Mouse (Mus musculus) midbrain, embryonic 13.5 days (tissue): ENCODE data around the gene Accs. TPM values are rescaled to one million over a fixed set of nuclear protein-coding genes. Genes with fewer than 3 reads are reported as not detected.

ENCODE experiments used
- ATAC-seq: fragments of 200-750 bp; cut with Nextera tagmentation; 2 replicates; pipeline ENCODE4 v1.8.0; 2017; ENCODE audit warnings: mild to moderate bottlenecking, moderate TSS enrichment, moderate library complexity
- H3K27ac ChIP-seq: fragments of 300-500 bp; sonication (generic); 2 replicates; pipeline ENCODE4 v1.5.1; 2015; ENCODE audit warnings: inconsistent platforms, mild to moderate bottlenecking, moderate library complexity
- H3K27me3 ChIP-seq: fragments of 300-500 bp; sonication (generic); 2 replicates; pipeline ENCODE4 v1.6.1; 2015; ENCODE audit warnings: mild to moderate bottlenecking, inconsistent platforms
- H3K36me3 ChIP-seq: fragments of 300-500 bp; sonication (generic); 2 replicates; pipeline ENCODE4 v1.6.1; 2015; ENCODE audit warnings: mild to moderate bottlenecking, inconsistent platforms
- H3K4me1 ChIP-seq: fragments of 300-500 bp; sonication (generic); replicated peaks from 2 replicates; pipeline ENCODE4 v1.6.1; 2015; ENCODE audit warnings: inconsistent platforms
- H3K4me2 ChIP-seq: fragments of 300-500 bp; sonication (generic); replicated peaks from 2 replicates; pipeline ENCODE4 v1.6.1; 2015; ENCODE audit warnings: moderate library complexity, mild to moderate bottlenecking, inconsistent platforms
- H3K4me3 ChIP-seq: fragments of 300-500 bp; sonication (generic); replicated peaks from 2 replicates; pipeline ENCODE4 v1.5.1; 2015; ENCODE audit warnings: mild to moderate bottlenecking, inconsistent platforms
- H3K9ac ChIP-seq: fragments of 300-500 bp; sonication (generic); replicated peaks from 2 replicates; pipeline ENCODE4 v1.6.1; 2015; ENCODE audit warnings: mild to moderate bottlenecking, inconsistent platforms
- H3K9me3 ChIP-seq: fragments of 300-500 bp; sonication (generic); 2 replicates; pipeline ENCODE4 v1.6.1; 2016; ENCODE audit warnings: mild to moderate bottlenecking, inconsistent platforms
- WGBS: fragments of 180-500 bp; shearing (Covaris S2); methylation state at CpG from one replicate; pipeline ENCODE4 v1.1.7; 2015; 5-methylcytosine and 5-hydroxymethylcytosine counted together
- polyA plus RNA-seq: library from polyadenylated mRNA; unstranded; fragments of >200 nt; fragmentation: Nextera tagmentation; extraction: Ambion mirVana; gene quantifications from 2 replicates; pipeline ENCODE4 v1.2.1, GENCODE M21; 2015

Gene Accs
- 6.8 and 7.1 TPM in 2 replicates for polyA plus RNA-seq

DNA sequence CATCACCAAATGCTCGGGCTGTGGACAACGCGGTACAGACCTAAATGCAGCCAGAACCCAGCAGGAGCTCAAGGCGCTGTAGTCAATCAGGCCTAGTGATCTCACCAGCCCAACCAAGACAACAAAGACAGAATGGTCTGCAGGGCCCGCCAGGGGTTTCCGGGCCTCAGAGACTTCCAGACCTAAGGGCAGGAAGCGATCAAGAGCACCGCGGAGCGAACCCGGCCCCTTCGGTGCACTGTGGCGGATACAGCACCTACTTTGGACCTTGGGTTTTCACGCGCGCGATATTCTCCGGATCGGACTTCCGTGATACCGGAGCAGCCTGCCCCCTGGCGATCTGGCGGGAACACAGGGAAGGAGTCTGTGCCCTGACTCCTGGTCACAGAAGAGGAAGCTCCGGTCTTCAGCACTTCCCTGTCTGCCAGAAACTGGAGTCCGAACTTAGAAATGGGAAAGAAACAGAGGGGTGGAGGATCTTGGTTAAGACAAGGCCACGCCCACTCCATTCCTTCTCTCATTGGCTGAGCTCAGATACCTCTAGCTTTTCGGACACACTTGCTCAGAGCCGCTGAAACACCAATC, at the start of gene Accs:
Gene Accs, minus strand, starts transcription at position 439 of the 585 bp plus-strand sequence.
- under 1% methylated on average over 28 of the region's 28 CpGs for WGBS
- H3K27me3 ChIP-seq = 0 out of 2 replicates have a peak, but pooled peaks cover 4% of the 10 kb centered on the region
- H3K4me1 ChIP-seq = peaks cover 15% of the 10 kb centered on the region
- no peaks in the 10 kb centered on the region for H3K9me3 ChIP-seq
- H3K36me3 ChIP-seq = peaks cover 19% of the 10 kb centered on the region
- H3K27ac ChIP-seq = peak within 1 kb of the TSS; percentile 85
- peak within 1 kb of the TSS; percentile 85 for H3K9ac ChIP-seq
- peak within 1 kb of the TSS; percentile 69 for H3K4me3 ChIP-seq
- H3K4me2 ChIP-seq = peak within 1 kb of the TSS; percentile 73
- ATAC-seq = peak; percentile 89

DNA sequence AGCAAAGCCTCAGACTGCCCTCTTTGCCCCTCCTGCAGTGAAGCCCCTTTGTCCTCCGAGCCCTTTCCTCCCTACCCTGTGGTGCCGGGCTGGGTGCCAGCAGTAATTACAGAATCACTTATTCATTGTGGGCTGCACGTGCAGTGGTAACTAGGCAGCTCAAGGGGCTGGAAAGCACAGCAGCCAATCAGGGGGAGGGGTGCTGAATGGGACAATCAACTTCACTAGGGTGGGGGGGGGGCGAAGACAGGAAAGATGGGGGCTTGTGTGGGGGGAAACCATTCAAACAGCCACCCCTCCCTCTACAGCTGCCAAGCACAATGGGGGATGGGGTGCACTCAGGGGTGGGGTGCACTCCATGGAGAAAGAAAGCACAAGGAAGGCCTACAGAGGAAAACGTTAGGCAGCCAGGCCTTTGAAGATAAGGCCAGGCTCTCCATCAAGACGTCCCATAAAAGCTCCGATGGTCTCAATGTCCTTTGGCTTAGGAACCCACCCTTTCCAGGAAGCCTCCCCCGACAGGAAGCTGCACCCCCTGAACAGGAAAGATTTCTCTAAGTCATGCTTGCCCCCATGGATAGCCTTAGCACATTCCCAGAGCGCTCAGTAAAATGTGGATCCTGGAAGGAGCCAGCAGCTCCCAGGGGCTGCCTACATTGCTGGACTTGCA, 42.0 kb upstream of the Accs start:
- Histone ChIP-seq H3K27me3 (no peaks in the 10 kb centered on the region), H3K4me2 (0 out of 2 replicates have a peak overlapping the region, but pooled peaks have one; percentile 3), H3K4me1 (peaks cover 23% of the 10 kb centered on the region), H3K9ac (no peak overlapping the region), H3K4me3 (no peak overlapping the region), H3K36me3 (no peaks in the 10 kb centered on the region), H3K9me3 (no peaks in the 10 kb centered on the region), H3K27ac (peak overlapping the region; percentile 83)
- peak; percentile 97 for ATAC-seq
- 11% methylated on average over 8 of the region's 9 CpGs for WGBS

DNA sequence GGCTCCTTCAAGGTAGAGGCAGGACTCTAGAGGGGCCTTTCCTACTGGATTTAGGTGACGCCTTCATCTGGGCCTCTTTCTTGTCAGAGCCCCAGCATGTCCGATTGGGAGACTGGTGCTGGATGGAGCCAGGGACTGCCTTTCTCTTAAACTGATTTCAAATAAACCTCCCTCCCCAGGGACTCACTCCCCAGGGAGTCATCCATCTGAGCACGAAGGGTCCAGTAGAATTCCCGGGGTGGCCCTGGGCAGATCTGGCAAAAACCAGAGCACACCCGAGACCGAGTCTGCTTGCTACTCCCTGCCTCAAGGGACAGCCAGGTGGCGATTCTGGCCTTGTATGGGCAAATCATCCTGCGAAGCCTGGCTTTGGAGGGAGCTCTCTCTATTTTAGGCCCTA, 40.4 kb upstream of the Accs start:
- Histone ChIP-seq H3K9me3 (no peaks in the 10 kb centered on the region), H3K4me1 (peaks cover 23% of the 10 kb centered on the region), H3K36me3 (no peaks in the 10 kb centered on the region), H3K27ac (no peak overlapping the region), H3K27me3 (no peaks in the 10 kb centered on the region), H3K4me2 (no peak overlapping the region), H3K9ac (no peak overlapping the region), H3K4me3 (no peak overlapping the region)
- 81% methylated on average over 8 of the region's 8 CpGs for WGBS
- no peak for ATAC-seq

GRCm38 (mm10) chr2:93889071-93889470, 39.3 kb upstream of the Accs start:
- no peaks in the 10 kb centered on the region for H3K27me3 ChIP-seq
- ATAC-seq = no peak
- 87% methylated on average over 7 of the region's 7 CpGs for WGBS
- H3K27ac ChIP-seq = no peak overlapping the region
- no peak overlapping the region for H3K4me2 ChIP-seq
- H3K4me3 ChIP-seq = no peak overlapping the region
- H3K9ac ChIP-seq = no peak overlapping the region
- H3K9me3 ChIP-seq = no peaks in the 10 kb centered on the region
- H3K36me3 ChIP-seq = no peaks in the 10 kb centered on the region
- peaks cover 28% of the 10 kb centered on the region for H3K4me1 ChIP-seq

- H3K4me3 ChIP-seq = no peak overlapping the region
- H3K27me3 ChIP-seq = no peaks in the 10 kb centered on the region
- no peak for ATAC-seq
- no peak overlapping the region for H3K9ac ChIP-seq
- no peaks in the 10 kb centered on the region for H3K36me3 ChIP-seq
- no peak overlapping the region for H3K4me2 ChIP-seq
- no peak overlapping the region for H3K27ac ChIP-seq
- no peaks in the 10 kb centered on the region for H3K9me3 ChIP-seq
- 94% methylated on average over 6 of the region's 6 CpGs for WGBS
- H3K4me1 ChIP-seq = peaks cover 31% of the 10 kb centered on the region
These were observed 38.6 kb upstream of the Accs start for GRCm38 (mm10) chr2:93888366-93888765.

DNA sequence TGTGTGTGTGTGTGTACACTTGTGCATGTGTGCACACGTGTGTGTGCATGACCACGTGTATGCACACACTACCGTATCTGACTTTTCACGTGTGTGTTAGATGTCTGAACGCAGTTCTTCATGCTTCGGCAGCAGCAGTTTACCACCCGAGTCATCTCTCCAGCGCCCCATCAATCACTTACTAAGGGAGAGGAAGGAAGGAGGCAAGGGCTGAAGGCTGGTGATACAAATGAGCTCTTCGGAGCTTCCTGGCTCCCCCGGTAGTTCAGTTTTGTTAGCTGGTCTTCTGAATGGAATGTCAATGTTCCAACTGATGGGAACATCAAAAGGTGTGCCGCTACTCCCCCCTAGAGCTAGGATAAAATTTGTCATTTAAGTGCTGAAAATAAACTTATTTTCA, 37.5 kb upstream of the Accs start:
- WGBS = 91% methylated on average over 11 of the region's 11 CpGs
- Histone ChIP-seq H3K36me3 (no peaks in the 10 kb centered on the region), H3K4me2 (no peak overlapping the region), H3K9ac (no peak overlapping the region), H3K27ac (no peak overlapping the region), H3K27me3 (no peaks in the 10 kb centered on the region), H3K4me3 (no peak overlapping the region), H3K9me3 (no peaks in the 10 kb centered on the region), H3K4me1 (peaks cover 28% of the 10 kb centered on the region)
- no peak for ATAC-seq

GRCm38 (mm10) chr2:93886013-93886794, 36.5 kb upstream of the Accs start:
- Histone ChIP-seq H3K36me3 (no peaks in the 10 kb centered on the region), H3K27me3 (no peaks in the 10 kb centered on the region), H3K9me3 (no peaks in the 10 kb centered on the region), H3K4me1 (peaks cover 18% of the 10 kb centered on the region), H3K27ac (no peak overlapping the region), H3K9ac (no peak overlapping the region), H3K4me3 (no peak overlapping the region), H3K4me2 (no peak overlapping the region)
- ATAC-seq = no peak
- 72% methylated on average over 10 of the region's 10 CpGs for WGBS

DNA sequence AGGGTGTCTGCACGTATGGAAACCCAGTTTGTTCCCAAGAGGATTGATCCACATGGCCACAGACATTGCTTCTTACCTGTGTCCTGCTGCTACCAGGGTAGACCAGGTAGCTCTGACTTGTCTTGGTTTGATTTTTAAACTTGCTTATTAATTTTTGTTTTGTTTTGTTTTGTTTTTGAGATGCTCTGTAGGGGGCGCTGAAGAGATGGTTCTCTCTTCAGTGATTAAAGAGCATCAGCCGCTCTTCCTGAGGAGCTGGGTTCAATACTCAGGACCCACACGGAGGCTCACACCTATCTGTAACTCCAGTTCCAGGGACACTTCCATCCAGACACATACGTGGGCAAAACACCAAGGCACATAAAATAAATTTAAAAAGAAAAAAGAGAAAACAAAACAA, 33.3 kb upstream of the Accs start:
- H3K36me3 ChIP-seq = no peaks in the 10 kb centered on the region
- no peak overlapping the region for H3K9ac ChIP-seq
- no peaks in the 10 kb centered on the region for H3K9me3 ChIP-seq
- no peak overlapping the region for H3K4me3 ChIP-seq
- ATAC-seq = no peak
- peaks cover 8% of the 10 kb centered on the region for H3K4me1 ChIP-seq
- no peak overlapping the region for H3K4me2 ChIP-seq
- no peaks in the 10 kb centered on the region for H3K27me3 ChIP-seq
- H3K27ac ChIP-seq = no peak overlapping the region
- WGBS = 63% methylated on average over 5 of the region's 5 CpGs

GRCm38 (mm10) chr2:93881640-93882367, 32.1 kb upstream of the Accs start:
- H3K4me1 ChIP-seq = peaks cover 8% of the 10 kb centered on the region
- no peaks in the 10 kb centered on the region for H3K36me3 ChIP-seq
- ATAC-seq = no peak
- H3K4me3 ChIP-seq = no peak overlapping the region
- H3K9me3 ChIP-seq = no peaks in the 10 kb centered on the region
- WGBS = 88% methylated on average over 9 of the region's 9 CpGs
- H3K4me2 ChIP-seq = no peak overlapping the region
- H3K27ac ChIP-seq = no peak overlapping the region
- no peaks in the 10 kb centered on the region for H3K27me3 ChIP-seq
- H3K9ac ChIP-seq = no peak overlapping the region

- Histone ChIP-seq H3K9ac (no peak overlapping the region), H3K27me3 (no peaks in the 10 kb centered on the region), H3K9me3 (no peaks in the 10 kb centered on the region), H3K36me3 (no peaks in the 10 kb centered on the region), H3K4me2 (no peak overlapping the region), H3K27ac (no peak overlapping the region), H3K4me3 (no peak overlapping the region), H3K4me1 (peaks cover 8% of the 10 kb centered on the region)
- no peak for ATAC-seq
- 89% methylated on average over 3 of the region's 3 CpGs for WGBS
These were observed 31.2 kb upstream of the Accs start for GRCm38 (mm10) chr2:93880981-93881380.

- ATAC-seq = no peak
- Histone ChIP-seq H3K9me3 (no peaks in the 10 kb centered on the region), H3K9ac (no peak overlapping the region), H3K4me3 (no peak overlapping the region), H3K36me3 (no peaks in the 10 kb centered on the region), H3K4me1 (peaks cover 8% of the 10 kb centered on the region), H3K27ac (no peak overlapping the region), H3K4me2 (no peak overlapping the region), H3K27me3 (no peaks in the 10 kb centered on the region)
- WGBS = 69% methylated on average over 8 of the region's 8 CpGs
These were observed 30.7 kb upstream of the Accs start for GRCm38 (mm10) chr2:93880450-93880849.

DNA sequence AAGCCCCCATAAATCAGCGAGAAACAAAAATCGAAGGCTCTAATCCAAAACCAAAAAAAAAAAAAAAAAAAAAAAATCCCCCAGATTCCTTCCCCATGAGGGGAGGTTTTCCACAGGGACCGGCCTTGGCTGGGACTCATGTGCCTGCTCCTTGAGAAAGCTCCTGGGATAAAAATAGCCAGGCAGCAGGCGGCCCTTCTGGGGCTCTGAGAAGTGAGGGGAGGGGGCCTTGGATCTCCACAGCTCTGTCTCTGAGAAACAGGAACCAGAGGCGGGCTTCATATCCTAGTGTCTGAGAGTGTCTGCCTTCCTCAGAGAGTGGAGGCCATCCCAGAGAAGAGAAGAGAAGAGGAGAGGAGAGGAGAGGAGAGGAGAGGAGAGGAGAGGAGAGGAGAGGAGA, 27.3 kb upstream of the Accs start:
- Histone ChIP-seq H3K36me3 (no peaks in the 10 kb centered on the region), H3K4me3 (no peak overlapping the region), H3K9ac (no peak overlapping the region), H3K4me1 (peaks cover 12% of the 10 kb centered on the region), H3K27me3 (no peaks in the 10 kb centered on the region), H3K9me3 (no peaks in the 10 kb centered on the region), H3K4me2 (no peak overlapping the region), H3K27ac (no peak overlapping the region)
- 73% methylated on average over 5 of the region's 5 CpGs for WGBS
- ATAC-seq = no peak
